Mouse (Mus musculus) spleen, postnatal 36 days (tissue): Measurements from ENCODE around the gene Pfkfb3.
A peak's percentile ranks its signal among the peaks of the same experiment; 100 is the strongest.

ENCODE experiments used
- DNase-seq, 2 experiments: peaks; one replicate each; pipeline ENCODE4 v3.0.0; 2022; ENCODE audit warnings: low spot score in 2 of 2, mixed read lengths in 1 of 2

Pfkfb3 gene

DNA sequence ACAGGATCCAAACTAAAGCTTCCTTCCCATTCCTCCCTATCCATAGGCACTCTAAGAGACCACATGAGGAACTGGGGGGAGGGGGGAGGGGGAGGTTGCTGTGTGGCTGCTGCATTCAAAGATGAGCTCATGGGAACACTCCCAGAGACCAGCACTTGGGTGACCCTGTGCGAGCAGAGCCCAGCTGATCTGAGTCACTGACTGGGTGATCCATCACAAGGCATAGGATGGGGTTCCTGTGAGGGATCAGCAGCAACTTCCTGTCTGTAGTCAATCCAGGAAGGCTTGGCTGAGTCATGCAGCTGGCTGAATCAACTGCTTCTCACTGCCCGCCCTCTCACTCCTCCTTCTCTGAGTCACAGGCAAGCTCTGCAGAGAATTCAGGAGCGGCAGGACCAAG is 124.3 kb downstream of the Pfkfb3 start:
- DNase-seq: peak; percentile 26 to 32

DNA sequence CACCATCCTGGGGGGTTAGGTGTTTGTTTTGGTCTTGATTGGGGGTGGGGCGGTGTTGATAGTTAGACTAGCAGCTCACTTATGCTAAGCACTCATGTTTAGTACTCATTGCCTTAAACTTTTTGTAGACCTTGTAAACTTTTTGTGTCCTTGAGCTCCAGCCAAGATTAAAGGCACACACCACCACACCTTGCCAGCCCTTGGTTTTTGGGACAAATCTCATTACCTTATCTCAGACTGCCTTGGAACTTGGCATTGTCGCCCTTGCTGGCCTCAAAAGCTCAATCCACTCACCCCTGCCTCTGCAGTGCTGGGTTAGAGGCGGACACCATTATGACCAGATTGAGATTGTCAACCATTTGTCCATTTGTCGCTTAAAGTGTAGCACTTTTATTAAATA is 125.3 kb downstream of the Pfkfb3 start:
- no peak for DNase-seq

DNA sequence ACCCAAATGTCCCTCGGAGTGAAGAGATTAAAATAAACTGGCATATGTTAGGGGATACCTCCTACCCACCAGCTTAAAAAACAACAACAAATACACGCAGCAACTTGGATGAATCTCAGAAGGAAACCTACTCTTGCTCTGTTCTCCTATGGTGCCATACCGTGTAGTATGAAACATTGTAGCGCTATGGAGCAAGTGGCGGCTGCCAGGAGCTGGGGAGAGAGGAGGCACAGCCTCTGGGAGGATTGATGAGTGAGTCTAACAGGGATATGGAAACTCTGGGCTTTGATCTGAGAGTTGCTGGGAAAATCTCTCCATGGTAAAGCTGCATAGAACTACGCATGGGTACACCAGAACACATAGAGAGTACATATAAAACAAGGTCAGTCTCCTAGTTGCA is 126.3 kb downstream of the Pfkfb3 start:
- no peak for DNase-seq

DNA sequence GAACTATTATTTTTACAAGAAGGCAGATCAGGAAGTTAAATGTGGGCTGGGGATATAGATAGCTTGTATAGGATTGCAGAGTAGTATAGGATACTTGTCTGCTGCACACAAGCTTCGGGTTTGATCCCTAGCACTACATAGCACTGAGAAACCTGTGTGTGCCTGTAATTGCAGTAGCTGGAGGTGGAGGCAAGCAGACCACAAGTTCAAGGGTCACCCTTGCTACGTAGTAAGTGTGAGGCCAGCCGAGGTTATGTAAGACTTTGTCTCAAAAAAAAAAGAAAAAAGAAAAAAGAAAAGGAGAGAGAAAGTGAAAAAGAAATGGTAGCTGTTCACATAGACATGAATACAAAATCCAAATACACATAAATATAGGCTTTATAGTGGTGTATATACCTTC is 127.5 kb downstream of the Pfkfb3 start:
- no peak for DNase-seq

DNA sequence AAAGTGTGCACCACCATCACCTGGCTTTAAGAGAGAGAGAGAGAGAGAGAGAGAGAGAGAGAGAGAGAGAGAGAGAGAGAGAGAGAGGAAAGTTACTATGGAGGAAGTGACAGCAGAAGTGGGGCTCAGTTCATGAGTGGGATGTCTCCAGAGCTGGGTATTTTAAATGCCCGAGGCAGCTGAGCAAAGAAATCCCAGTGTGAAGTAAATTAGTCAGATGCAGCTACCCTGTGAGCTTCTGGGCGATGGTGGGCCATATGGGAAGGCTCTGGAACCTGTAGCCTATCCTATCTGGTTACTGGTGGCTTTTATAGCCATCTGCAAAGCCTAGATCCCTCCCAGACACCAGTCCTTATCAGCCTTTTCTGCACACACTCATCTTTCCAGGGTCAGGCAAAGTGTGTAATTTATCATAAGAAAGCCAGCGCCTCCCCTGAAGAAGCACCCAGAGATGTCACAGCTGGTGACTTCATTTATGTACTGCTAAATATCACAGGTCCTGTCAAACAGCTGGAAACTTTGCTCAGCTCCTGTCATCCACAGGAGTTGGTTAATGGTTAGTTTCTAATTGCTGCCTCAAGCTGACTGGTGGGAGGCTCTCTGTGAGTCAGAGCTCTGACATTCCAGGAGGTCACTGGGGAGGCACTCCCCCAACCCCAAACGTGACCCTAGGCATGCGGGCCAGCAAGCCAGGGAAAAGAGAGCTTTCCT is 128.3 kb downstream of the Pfkfb3 start:
- no peak for DNase-seq

DNA sequence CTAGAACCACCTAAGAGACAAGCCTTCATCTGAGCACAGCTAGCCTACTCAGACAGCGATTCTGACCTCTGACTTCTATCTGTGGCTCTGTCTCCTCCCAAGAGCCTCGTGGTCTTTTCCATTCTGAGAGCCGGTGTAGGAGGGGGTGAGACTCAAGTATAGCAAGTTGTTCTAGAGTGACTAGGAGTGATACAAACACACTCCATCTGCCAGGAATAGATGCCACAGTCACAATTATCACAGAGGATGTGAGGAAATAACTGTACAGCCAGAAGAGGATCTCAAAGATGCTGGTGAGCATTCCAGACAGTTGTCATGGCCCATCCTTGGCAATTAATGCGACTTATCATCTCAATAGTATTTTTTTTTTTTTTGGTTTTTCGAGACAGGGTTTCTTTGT is 129.6 kb downstream of the Pfkfb3 start:
- no peak for DNase-seq

DNA sequence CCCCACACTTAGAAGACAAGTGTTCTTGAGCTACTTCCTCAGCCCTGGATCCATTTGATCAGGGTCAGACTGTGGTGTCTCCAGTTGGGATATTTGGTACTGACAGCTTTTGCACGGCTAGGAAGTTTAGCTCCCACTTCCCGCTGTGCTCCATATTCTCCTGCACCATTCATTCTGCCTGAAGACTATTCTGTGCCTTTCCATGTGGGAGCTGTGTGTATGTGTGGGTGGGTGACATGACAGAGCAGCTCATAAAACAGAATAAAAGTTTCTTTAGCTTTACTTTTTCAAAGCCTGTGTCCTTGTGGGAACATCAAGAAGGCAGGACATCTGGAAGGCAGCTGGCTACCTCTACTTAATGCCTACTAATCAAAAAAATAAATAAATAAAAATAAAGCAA is 130.5 kb downstream of the Pfkfb3 start:
- DNase-seq: no peak

DNA sequence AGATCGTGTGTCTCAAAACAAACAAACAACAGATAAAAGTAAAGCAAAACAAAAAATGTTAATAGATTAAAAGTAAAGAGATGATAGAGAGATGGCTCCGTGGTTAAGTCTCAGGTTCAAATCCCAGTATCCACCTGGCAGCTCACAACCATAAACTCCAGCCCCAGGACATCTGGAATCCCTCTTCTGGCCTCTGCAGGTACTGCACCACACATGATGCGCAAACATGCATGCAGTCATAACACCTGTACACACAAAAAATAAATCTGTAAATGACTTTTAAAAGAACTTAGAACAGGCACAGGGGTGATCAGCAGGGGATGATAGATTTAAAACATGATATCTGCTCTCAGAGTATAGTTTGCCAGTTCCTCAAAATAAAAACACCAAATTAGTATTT is 131.5 kb downstream of the Pfkfb3 start:
- no peak for DNase-seq
